Mouse (Mus musculus) stomach, embryonic 15.5 days (tissue): ENCODE measurements around the gene A130010J15Rik. TPM values are rescaled to one million over a fixed set of nuclear protein-coding genes. Genes with fewer than 3 reads are reported as not detected.

Experiments used
- ATAC-seq: fragments of 200-750 bp; cut with Nextera tagmentation; 2 replicates; pipeline ENCODE4 v1.8.0; 2017; ENCODE audit warnings: low read depth, moderate number of reproducible peaks, moderate TSS enrichment; ENCODE audit not compliant: insufficient read depth, low FRiP score
- H3K27ac ChIP-seq: fragments of 300-500 bp; sonication (generic); 2 replicates; pipeline ENCODE4 v1.5.1; 2015; ENCODE audit warnings: mild to moderate bottlenecking, inconsistent platforms
- H3K27me3 ChIP-seq: fragments of 300-500 bp; sonication (generic); replicated peaks from 2 replicates; pipeline ENCODE4 v1.6.1; 2015; ENCODE audit warnings: inconsistent platforms
- H3K36me3 ChIP-seq: fragments of 300-500 bp; sonication (generic); 2 replicates; pipeline ENCODE4 v1.6.1; 2015; ENCODE audit warnings: inconsistent platforms
- H3K4me1 ChIP-seq: fragments of 300-500 bp; sonication (generic); 2 replicates; pipeline ENCODE4 v1.6.1; 2015; ENCODE audit warnings: inconsistent platforms
- H3K4me2 ChIP-seq: fragments of 300-500 bp; sonication (generic); 2 replicates; pipeline ENCODE4 v1.6.1; 2015; ENCODE audit warnings: mild to moderate bottlenecking, inconsistent platforms
- H3K4me3 ChIP-seq: fragments of 300-500 bp; sonication (generic); replicated peaks from 2 replicates; pipeline ENCODE4 v1.5.1; 2015; ENCODE audit warnings: inconsistent platforms
- H3K9ac ChIP-seq: fragments of 300-500 bp; sonication (generic); 2 replicates; pipeline ENCODE4 v1.6.1; 2015; ENCODE audit warnings: inconsistent platforms
- H3K9me3 ChIP-seq: fragments of 300-500 bp; sonication (generic); 2 replicates; pipeline ENCODE4 v1.6.1; 2016; ENCODE audit warnings: inconsistent platforms
- WGBS: fragments of 180-500 bp; shearing (Covaris S2); methylation state at CpG from one replicate; pipeline ENCODE4 v1.1.7; 2015; 5-methylcytosine and 5-hydroxymethylcytosine counted together
- polyA plus RNA-seq: library from polyadenylated mRNA; unstranded; fragments of >200 nt; fragmentation: Nextera tagmentation; extraction: Ambion mirVana; gene quantifications from 2 replicates; pipeline ENCODE4 v1.2.1, GENCODE M21; 2015

The A130010J15Rik gene
- polyA plus RNA-seq, 1 experiment from 2014 or later, result 16.3 TPM

DNA sequence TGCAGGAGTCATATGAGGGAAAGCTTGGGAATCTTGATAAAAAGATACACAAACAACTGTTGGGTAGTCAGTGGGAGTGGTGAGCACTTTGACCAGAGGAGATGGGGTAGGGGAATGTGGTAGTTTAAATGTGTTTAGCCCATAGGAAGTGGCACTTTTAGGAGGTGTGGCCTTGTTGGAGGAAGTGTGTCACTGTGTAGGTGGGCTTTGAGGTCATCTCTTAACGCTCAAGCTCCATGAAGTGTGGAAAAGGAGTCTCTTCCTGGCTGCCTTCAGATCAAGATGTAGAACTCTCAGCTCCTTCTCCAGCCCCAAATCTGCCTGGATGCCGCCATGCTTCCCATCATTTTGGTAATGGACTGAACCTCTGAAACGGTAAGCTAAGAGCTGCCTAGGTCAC lies 39.7 kb downstream of the A130010J15Rik start, which contains the start of gene Lamb3:
Lamb3 (plus strand) TSS at position 197 of the 400 bp plus-strand sequence.
- WGBS, result 87% methylated on average over 3 of the region's 3 CpGs
- no peaks in the 10 kb centered on the region for H3K9me3 ChIP-seq
- H3K4me3 ChIP-seq, result no peak within 1 kb of the TSS
- no peak within 1 kb of the TSS for H3K27ac ChIP-seq
- H3K27me3 ChIP-seq, result no peaks in the 10 kb centered on the region
- no peak for ATAC-seq
- no peaks in the 10 kb centered on the region for H3K36me3 ChIP-seq
- no peak within 1 kb of the TSS for H3K9ac ChIP-seq
- H3K4me2 ChIP-seq, result no peak within 1 kb of the TSS
- no peaks in the 10 kb centered on the region for H3K4me1 ChIP-seq

DNA sequence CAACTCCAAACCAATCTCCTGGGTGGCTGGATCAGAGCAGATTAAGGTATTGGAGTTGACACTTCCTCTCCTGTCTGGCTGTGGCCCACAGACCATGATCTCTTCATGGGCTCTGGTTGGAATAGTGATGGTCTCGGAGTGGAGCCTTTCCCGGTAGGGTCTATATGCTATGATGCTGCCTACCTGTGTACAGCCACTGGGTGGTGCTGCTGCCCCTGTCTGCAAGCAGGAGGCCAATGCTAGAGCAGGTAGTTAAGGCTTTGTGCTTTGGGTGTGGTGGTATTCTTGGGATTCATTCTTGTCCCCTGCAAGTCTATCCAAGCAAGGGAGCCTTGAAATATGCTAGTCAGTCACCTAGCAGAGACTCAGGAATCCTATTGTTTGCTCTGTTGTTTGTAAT lies 40.3 kb downstream of the A130010J15Rik start:
- no peak overlapping the region for H3K27ac ChIP-seq
- 42% methylated on average over 2 of the region's 2 CpGs for WGBS
- H3K27me3 ChIP-seq, result no peaks in the 10 kb centered on the region
- H3K4me3 ChIP-seq, result no peak overlapping the region
- no peak overlapping the region for H3K9ac ChIP-seq
- no peak overlapping the region for H3K4me2 ChIP-seq
- H3K36me3 ChIP-seq, result no peaks in the 10 kb centered on the region
- no peaks in the 10 kb centered on the region for H3K4me1 ChIP-seq
- no peaks in the 10 kb centered on the region for H3K9me3 ChIP-seq
- no peak for ATAC-seq

DNA sequence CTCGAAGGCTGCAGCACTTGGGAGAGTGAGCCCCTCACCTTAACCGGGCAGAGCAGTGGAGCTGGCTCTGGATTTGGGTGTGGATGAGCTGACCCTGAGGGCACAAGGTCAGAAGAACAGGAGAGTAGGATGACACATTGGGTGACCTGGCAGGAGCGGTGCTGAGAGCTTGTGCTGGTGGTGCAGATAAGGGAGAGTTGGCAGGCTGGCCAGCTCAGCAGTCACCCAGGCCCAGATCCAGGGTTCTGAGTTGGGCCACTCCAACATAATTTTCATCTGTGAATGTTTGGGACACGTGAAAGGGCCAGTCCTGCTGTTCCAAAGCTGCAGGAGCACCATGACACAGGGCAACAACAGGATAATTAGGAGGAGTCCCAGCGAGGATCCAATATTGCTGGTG lies 43.5 kb downstream of the A130010J15Rik start:
- H3K4me3 ChIP-seq, result no peak overlapping the region
- no peak for ATAC-seq
- H3K4me1 ChIP-seq, result no peaks in the 10 kb centered on the region
- H3K27me3 ChIP-seq, result no peaks in the 10 kb centered on the region
- WGBS, result 62% methylated on average over 5 of the region's 5 CpGs
- H3K9me3 ChIP-seq, result no peaks in the 10 kb centered on the region
- no peak overlapping the region for H3K9ac ChIP-seq
- H3K36me3 ChIP-seq, result no peaks in the 10 kb centered on the region
- no peak overlapping the region for H3K27ac ChIP-seq
- no peak overlapping the region for H3K4me2 ChIP-seq

DNA sequence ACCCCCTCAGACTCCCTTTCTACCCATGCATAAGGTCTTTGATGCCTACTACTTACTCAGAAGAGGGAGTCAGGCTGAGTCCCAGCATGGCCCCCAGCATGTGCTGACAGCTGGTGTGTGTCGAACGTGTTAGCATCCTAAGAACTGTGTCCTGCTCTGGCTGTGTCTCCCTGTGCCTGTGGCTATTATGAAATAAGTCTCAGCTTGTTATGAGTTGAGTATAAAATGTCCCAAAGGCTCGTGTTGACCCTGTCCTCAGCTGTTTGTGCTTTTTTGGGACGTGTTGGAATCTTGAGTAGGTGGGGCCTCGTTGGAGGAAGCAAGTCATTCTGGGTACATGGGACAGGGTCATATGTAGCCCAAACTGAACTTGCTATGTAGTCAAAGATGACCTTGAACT lies 46.2 kb downstream of the A130010J15Rik start:
- 70% methylated on average over 5 of the region's 5 CpGs for WGBS
- no peaks in the 10 kb centered on the region for H3K27me3 ChIP-seq
- no peaks in the 10 kb centered on the region for H3K9me3 ChIP-seq
- ATAC-seq, result no peak
- no peaks in the 10 kb centered on the region for H3K4me1 ChIP-seq
- H3K27ac ChIP-seq, result no peak overlapping the region
- no peaks in the 10 kb centered on the region for H3K36me3 ChIP-seq
- H3K4me2 ChIP-seq, result no peak overlapping the region
- H3K4me3 ChIP-seq, result no peak overlapping the region
- H3K9ac ChIP-seq, result no peak overlapping the region

- Histone ChIP-seq H3K9ac (no peak overlapping the region), H3K27ac (no peak overlapping the region), H3K36me3 (no peaks in the 10 kb centered on the region), H3K4me2 (no peak overlapping the region), H3K4me3 (no peak overlapping the region), H3K9me3 (no peaks in the 10 kb centered on the region), H3K4me1 (no peaks in the 10 kb centered on the region), H3K27me3 (no peaks in the 10 kb centered on the region)
- ATAC-seq, result no peak
- WGBS, result 74% methylated on average over 3 of the region's 3 CpGs
These were observed 48.2 kb downstream of the A130010J15Rik start for GRCm38 (mm10) chr1:193216000-193216399.

DNA sequence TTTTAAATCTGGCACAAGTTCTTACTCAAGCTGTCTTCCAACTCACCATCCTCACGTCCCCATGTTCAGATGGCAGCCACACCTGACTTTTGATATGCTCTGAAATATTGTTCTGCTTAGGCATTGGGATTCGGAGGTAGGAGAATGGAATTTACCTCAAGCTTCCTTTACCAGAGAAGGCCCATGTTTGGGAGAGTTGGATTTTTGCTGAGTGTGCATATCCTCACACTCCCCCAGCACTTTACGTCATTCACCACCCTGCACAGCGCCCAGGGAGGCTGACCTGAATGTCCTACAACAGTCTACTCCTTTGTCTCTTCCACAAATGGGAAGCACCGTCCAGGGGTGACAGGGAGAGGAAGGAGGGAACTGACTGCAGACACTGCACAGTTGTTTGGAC lies 52.6 kb downstream of the A130010J15Rik start:
- H3K4me3 ChIP-seq, result no peak overlapping the region
- no peaks in the 10 kb centered on the region for H3K9me3 ChIP-seq
- no peak for ATAC-seq
- no peaks in the 10 kb centered on the region for H3K36me3 ChIP-seq
- 65% methylated on average over 5 of the region's 5 CpGs for WGBS
- no peaks in the 10 kb centered on the region for H3K27me3 ChIP-seq
- no peaks in the 10 kb centered on the region for H3K4me1 ChIP-seq
- H3K4me2 ChIP-seq, result no peak overlapping the region
- no peak overlapping the region for H3K9ac ChIP-seq
- no peak overlapping the region for H3K27ac ChIP-seq

DNA sequence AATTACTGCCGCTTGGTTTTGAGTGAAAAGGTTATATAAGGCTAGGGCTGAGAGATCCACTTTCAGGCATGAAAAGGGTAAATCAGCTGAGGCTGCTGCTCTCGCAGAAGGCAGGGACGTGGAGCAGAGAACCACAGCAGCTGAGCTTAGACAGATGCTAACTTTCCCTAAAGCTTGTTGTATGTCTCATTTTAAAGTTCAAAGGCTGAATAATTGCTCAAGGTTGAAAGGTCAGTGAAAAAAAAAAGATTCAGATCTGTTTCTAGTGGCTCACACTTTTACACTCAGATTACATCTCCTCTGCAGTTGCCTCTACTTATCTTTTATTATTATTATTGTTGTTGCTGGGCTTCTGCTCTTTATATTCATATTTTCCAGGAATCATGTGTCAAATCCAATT lies 57.7 kb downstream of the A130010J15Rik start:
- WGBS, result 41% methylated on average over 3 of the region's 3 CpGs
- H3K27me3 ChIP-seq, result no peaks in the 10 kb centered on the region
- H3K36me3 ChIP-seq, result no peaks in the 10 kb centered on the region
- no peak overlapping the region for H3K9ac ChIP-seq
- no peaks in the 10 kb centered on the region for H3K9me3 ChIP-seq
- no peaks in the 10 kb centered on the region for H3K4me1 ChIP-seq
- H3K4me2 ChIP-seq, result no peak overlapping the region
- no peak for ATAC-seq
- H3K27ac ChIP-seq, result no peak overlapping the region
- no peak overlapping the region for H3K4me3 ChIP-seq

- no peaks in the 10 kb centered on the region for H3K9me3 ChIP-seq
- H3K4me1 ChIP-seq, result no peaks in the 10 kb centered on the region
- H3K4me3 ChIP-seq, result no peak overlapping the region
- no peak overlapping the region for H3K9ac ChIP-seq
- no peaks in the 10 kb centered on the region for H3K36me3 ChIP-seq
- H3K27me3 ChIP-seq, result no peaks in the 10 kb centered on the region
- 88% methylated on average over 4 of the region's 4 CpGs for WGBS
- H3K4me2 ChIP-seq, result no peak overlapping the region
- no peak overlapping the region for H3K27ac ChIP-seq
- ATAC-seq, result no peak
These were observed 58.3 kb downstream of the A130010J15Rik start for GRCm38 (mm10) chr1:193226114-193226513.

DNA sequence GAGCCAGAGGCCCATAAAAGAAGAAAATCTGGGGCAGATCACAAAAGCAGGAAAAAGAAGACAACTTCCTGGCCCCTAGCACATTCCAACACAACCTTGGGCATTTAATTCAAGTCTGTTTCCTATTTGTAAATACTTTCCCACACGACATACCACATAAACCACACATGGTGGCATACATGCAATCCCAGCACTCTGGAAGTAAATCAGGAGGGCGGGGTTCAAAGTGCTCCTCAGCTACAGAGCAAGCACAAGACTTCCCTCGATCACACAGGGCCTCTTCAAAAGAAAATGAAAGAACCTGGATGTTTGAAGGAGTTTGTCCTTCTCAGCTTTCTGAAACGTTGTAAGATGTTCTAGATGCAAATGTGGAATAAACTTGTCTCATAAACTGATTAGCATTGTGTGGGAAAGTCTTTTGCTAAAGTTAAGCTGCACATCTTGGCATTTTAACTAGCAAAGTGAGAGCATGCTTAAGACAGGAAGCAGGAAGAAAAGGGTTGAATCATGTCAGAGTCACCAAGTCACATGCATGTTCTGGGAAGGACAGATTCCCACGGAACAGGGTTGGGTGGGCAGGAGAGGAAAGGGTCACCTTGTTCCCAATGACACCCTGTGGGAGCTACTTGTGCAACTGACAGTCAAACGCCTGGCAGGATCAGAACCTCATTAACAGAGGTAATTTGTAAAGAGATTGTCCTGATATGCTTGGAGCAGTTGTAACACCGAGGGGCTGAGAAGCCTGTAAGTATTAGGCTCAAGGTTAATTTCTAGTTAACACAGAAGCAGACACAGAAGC lies 59.1 kb downstream of the A130010J15Rik start:
- ATAC-seq, result no peak
- H3K4me2 ChIP-seq, result no peak overlapping the region
- H3K27ac ChIP-seq, result no peak overlapping the region

More for the DNA sequence above, 59.1 kb downstream of the A130010J15Rik start:
- H3K36me3 ChIP-seq, result no peaks in the 10 kb centered on the region
- no peak overlapping the region for H3K9ac ChIP-seq
- H3K4me1 ChIP-seq, result no peaks in the 10 kb centered on the region
- 41% methylated on average over 7 of the region's 7 CpGs for WGBS
- H3K4me3 ChIP-seq, result no peak overlapping the region
- H3K9me3 ChIP-seq, result no peaks in the 10 kb centered on the region
- H3K27me3 ChIP-seq, result no peaks in the 10 kb centered on the region

Other genes with a start within 250 kb of the A130010J15Rik start
- 1.7 and 1.9 TPM in 2 replicates for gene Syt14, start 132.3 kb upstream of the A130010J15Rik start, polyA plus RNA-seq
- 6.8 and 8.5 TPM in 2 replicates for gene Diexf, start 37.8 kb upstream of the A130010J15Rik start, polyA plus RNA-seq
- 56.3 and 56.6 TPM in 2 replicates for gene Irf6, start 14.9 kb upstream of the A130010J15Rik start, polyA plus RNA-seq
- gene Traf3ip3, start 33.7 kb downstream of the A130010J15Rik start, polyA plus RNA-seq, result 3.9 and 5.6 TPM in 2 replicates
- 10.3 and 12.5 TPM in 2 replicates for gene Lamb3, start 39.7 kb downstream of the A130010J15Rik start, polyA plus RNA-seq
- gene Hsd11b1, start 96.0 kb downstream of the A130010J15Rik start, polyA plus RNA-seq, result 1.8 and 2.4 TPM in 2 replicates
- 30.6 and 38.3 TPM in 2 replicates for gene G0s2, start 105.2 kb downstream of the A130010J15Rik start, polyA plus RNA-seq
- gene Camk1g, start 202.3 kb downstream of the A130010J15Rik start, polyA plus RNA-seq, result 6.7 and 8.9 TPM in 2 replicates